Mouse (Mus musculus) heart, embryonic 10.5 days (tissue): ENCODE results near the gene Opa1. TPM values are rescaled to one million over a fixed set of nuclear protein-coding genes. Genes with fewer than 3 reads are reported as not detected.

Source experiments
- DNase-seq: peaks from one replicate; pipeline ENCODE4 v3.0.0-alpha.2; 2017; ENCODE audit warnings: low spot score
- H3K27ac ChIP-seq: fragments of 300-500 bp; sonication (generic); 2 replicates; pipeline ENCODE4 v1.5.1; 2016; ENCODE audit warnings: mild to moderate bottlenecking
- H3K27me3 ChIP-seq: fragments of 300-500 bp; sonication (generic); 2 replicates; pipeline ENCODE4 v1.6.1; 2016; ENCODE audit warnings: mild to moderate bottlenecking; ENCODE audit not compliant: poor library complexity, insufficient read depth, severe bottlenecking
- H3K36me3 ChIP-seq: fragments of 300-500 bp; sonication (generic); 2 replicates; pipeline ENCODE4 v1.6.1; 2016; ENCODE audit warnings: mild to moderate bottlenecking, moderate library complexity
- H3K4me1 ChIP-seq: fragments of 300-500 bp; sonication (generic); 2 replicates; pipeline ENCODE4 v1.6.1; 2016; ENCODE audit warnings: mild to moderate bottlenecking
- H3K4me3 ChIP-seq: fragments of 300-500 bp; sonication (generic); 2 replicates; pipeline ENCODE4 v1.5.1; 2016; ENCODE audit warnings: mild to moderate bottlenecking, moderate library complexity
- H3K9me3 ChIP-seq: fragments of 300-500 bp; sonication (generic); 2 replicates; pipeline ENCODE4 v1.6.1; 2016; ENCODE audit warnings: mild to moderate bottlenecking, moderate library complexity
- WGBS: fragments of 180-500 bp; shearing (Covaris S2); methylation state at CpG from one replicate; pipeline ENCODE4 v1.1.7; 2016; 5-methylcytosine and 5-hydroxymethylcytosine counted together
- polyA plus RNA-seq: library from polyadenylated mRNA; unstranded; fragments of >200 nt; fragmentation: Nextera tagmentation; extraction: Ambion mirVana; gene quantifications from 2 replicates; pipeline ENCODE4 v1.2.1, GENCODE M21; 2016

Gene Opa1
- polyA plus RNA-seq, 1 experiment from 2014 or later, result 41.5 TPM

- no peak for DNase-seq
- WGBS, result 85% methylated on average over 13 of the region's 13 CpGs
- peaks cover 39% of the 10 kb centered on the region for H3K27me3 ChIP-seq
Observed at GRCm38 (mm10) chr16:29659101-29659810, 80.1 kb downstream of the Opa1 start.

GRCm38 (mm10) chr16:29663042-29663758, 84.1 kb downstream of the Opa1 start:
- DNase-seq, result no peak
- H3K9me3 ChIP-seq, result no peaks in the 10 kb centered on the region
- no peaks in the 10 kb centered on the region for H3K36me3 ChIP-seq
- no peak overlapping the region for H3K4me3 ChIP-seq
- WGBS, result 80% methylated on average over 6 of the region's 6 CpGs
- H3K4me1 ChIP-seq, result peaks cover 17% of the 10 kb centered on the region
- peaks cover 48% of the 10 kb centered on the region for H3K27me3 ChIP-seq
- no peak overlapping the region for H3K27ac ChIP-seq

More at GRCm38 (mm10) chr16:29659101-29659810, 80.1 kb downstream of the Opa1 start:
- H3K9me3 ChIP-seq, result no peaks in the 10 kb centered on the region
- H3K36me3 ChIP-seq, result no peaks in the 10 kb centered on the region
- no peak overlapping the region for H3K4me3 ChIP-seq
- peaks cover 9% of the 10 kb centered on the region for H3K4me1 ChIP-seq
- H3K27ac ChIP-seq, result no peak overlapping the region

GRCm38 (mm10) chr16:29664392-29664791, 85.3 kb downstream of the Opa1 start:
- DNase-seq, result no peak
- 24% methylated on average over 4 of the region's 4 CpGs for WGBS
- H3K27me3 ChIP-seq, result peaks cover 40% of the 10 kb centered on the region
- H3K27ac ChIP-seq, result no peak overlapping the region
- H3K36me3 ChIP-seq, result no peaks in the 10 kb centered on the region
- H3K4me3 ChIP-seq, result no peak overlapping the region
- no peaks in the 10 kb centered on the region for H3K9me3 ChIP-seq
- peaks cover 17% of the 10 kb centered on the region for H3K4me1 ChIP-seq

- WGBS, result 33% methylated on average over 17 of the region's 17 CpGs
- peak; percentile 55 for DNase-seq
Observed at GRCm38 (mm10) chr16:29666991-29667701, 88.0 kb downstream of the Opa1 start.

GRCm38 (mm10) chr16:29667702-29668061, 88.5 kb downstream of the Opa1 start:
- Histone ChIP-seq H3K4me3 (no peak overlapping the region), H3K27ac (no peak overlapping the region), H3K9me3 (no peaks in the 10 kb centered on the region), H3K36me3 (no peaks in the 10 kb centered on the region), H3K4me1 (peaks cover 17% of the 10 kb centered on the region), H3K27me3 (peaks cover 23% of the 10 kb centered on the region)
- no peak for DNase-seq
- WGBS, result 50% methylated on average over 5 of the region's 5 CpGs

More at GRCm38 (mm10) chr16:29666991-29667701, 88.0 kb downstream of the Opa1 start:
- Histone ChIP-seq H3K4me3 (no peak overlapping the region), H3K9me3 (no peaks in the 10 kb centered on the region), H3K4me1 (peaks cover 17% of the 10 kb centered on the region), H3K27ac (no peak overlapping the region), H3K36me3 (no peaks in the 10 kb centered on the region), H3K27me3 (peaks cover 26% of the 10 kb centered on the region)

GRCm38 (mm10) chr16:29668451-29668850, 89.3 kb downstream of the Opa1 start:
- no peaks in the 10 kb centered on the region for H3K9me3 ChIP-seq
- H3K27me3 ChIP-seq, result peaks cover 16% of the 10 kb centered on the region; the same call in 1 of the 2 replicates
- H3K27ac ChIP-seq, result no peak overlapping the region
- H3K4me1 ChIP-seq, result peaks cover 17% of the 10 kb centered on the region
- whole genome bisulfite sequencing, result 90% methylated on average over 12 of the region's 12 CpGs
- H3K36me3 ChIP-seq, result no peaks in the 10 kb centered on the region
- H3K4me3 ChIP-seq, result no peak overlapping the region
- no peak for DNase-seq

- Histone ChIP-seq H3K27ac (no peak overlapping the region), H3K36me3 (no peaks in the 10 kb centered on the region), H3K9me3 (no peaks in the 10 kb centered on the region), H3K4me3 (no peak overlapping the region), H3K4me1 (peaks cover 10% of the 10 kb centered on the region; the same call in 1 of the 2 replicates), H3K27me3 (peaks cover 9% of the 10 kb centered on the region; the same call in 1 of the 2 replicates)
- no peak for DNase-seq
- 91% methylated on average over 3 of the region's 3 CpGs for WGBS
Observed at GRCm38 (mm10) chr16:29670806-29671205, 91.7 kb downstream of the Opa1 start.

- Histone ChIP-seq H3K27ac (no peak overlapping the region), H3K27me3 (no peaks in the 10 kb centered on the region), H3K4me3 (no peak overlapping the region), H3K36me3 (no peaks in the 10 kb centered on the region), H3K4me1 (no peaks in the 10 kb centered on the region), H3K9me3 (peaks cover 4% of the 10 kb centered on the region; the same call in 1 of the 2 replicates)
- no peak for DNase-seq
- WGBS, result 95% methylated on average over 3 of the region's 3 CpGs
Observed at GRCm38 (mm10) chr16:29673230-29673629, 94.1 kb downstream of the Opa1 start.

GRCm38 (mm10) chr16:29679607-29680006, 100.5 kb downstream of the Opa1 start:
- peak; percentile 52 for DNase-seq
- Histone ChIP-seq H3K36me3 (no peaks in the 10 kb centered on the region), H3K9me3 (peaks cover 4% of the 10 kb centered on the region; the same call in 1 of the 2 replicates), H3K27me3 (peaks cover 7% of the 10 kb centered on the region; the same call in 1 of the 2 replicates), H3K27ac (no peak overlapping the region), H3K4me3 (no peak overlapping the region), H3K4me1 (peaks cover 18% of the 10 kb centered on the region)
- whole genome bisulfite sequencing, result 73% methylated on average over 5 of the region's 5 CpGs

- H3K36me3 ChIP-seq, result no peaks in the 10 kb centered on the region
- peaks cover 7% of the 10 kb centered on the region; the same call in 1 of the 2 replicates for H3K27me3 ChIP-seq
- H3K27ac ChIP-seq, result no peak overlapping the region
- no peak overlapping the region for H3K4me3 ChIP-seq
- whole genome bisulfite sequencing, result 57% methylated on average over 17 of the region's 18 CpGs
- peak; percentile 72 for DNase-seq
- H3K9me3 ChIP-seq, result peaks cover 4% of the 10 kb centered on the region; the same call in 1 of the 2 replicates
- peaks cover 18% of the 10 kb centered on the region for H3K4me1 ChIP-seq
Observed at GRCm38 (mm10) chr16:29680548-29681175, 101.5 kb downstream of the Opa1 start.

- peak overlapping the region; percentile 78 for H3K27ac ChIP-seq
- H3K36me3 ChIP-seq, result no peaks in the 10 kb centered on the region
- H3K9me3 ChIP-seq, result no peaks in the 10 kb centered on the region
- H3K4me1 ChIP-seq, result peaks cover 18% of the 10 kb centered on the region
- peak; percentile 72 for DNase-seq
- H3K4me3 ChIP-seq, result peak overlapping the region; percentile 29; the same call in 1 of the 2 replicates
- peaks cover 7% of the 10 kb centered on the region for H3K27me3 ChIP-seq
- 34% methylated on average over 17 of the region's 17 CpGs for WGBS
Observed at GRCm38 (mm10) chr16:29682555-29683431, 103.7 kb downstream of the Opa1 start.
